Mouse (Mus musculus) C2C12 (cell line): ENCODE data around the gene Tbc1d17.

Source experiments
- CTCF ChIP-seq: IDR thresholded peaks from one replicate; pipeline ENCODE4 v1.5.1; 2011; ENCODE audit not compliant: control insufficient read depth, insufficient read depth, insufficient read length
- FOSL1 ChIP-seq: IDR thresholded peaks from one replicate; pipeline ENCODE4 v1.8.0; 2011; ENCODE audit warnings: mild to moderate bottlenecking, low read length; ENCODE audit not compliant: poor library complexity, insufficient read depth, severe bottlenecking
- MAX ChIP-seq: IDR thresholded peaks from one replicate; pipeline ENCODE4 v1.6.1; 2011; ENCODE audit warnings: mild to moderate bottlenecking, control low read depth
- MYOG ChIP-seq: IDR thresholded peaks from one replicate; pipeline ENCODE4 v1.6.1; 2011; ENCODE audit not compliant: control insufficient read depth, insufficient read length; ENCODE audit errors: extremely low read depth
- USF1 ChIP-seq: IDR thresholded peaks from one replicate; pipeline ENCODE4 v1.6.1; 2011; ENCODE audit warnings: low read depth, mild to moderate bottlenecking, control low read depth, moderate library complexity

GRCm38 (mm10) chr7:44824872-44825271 is 24.0 kb downstream of the Tbc1d17 start:
- peak; percentile 22 for TF ChIP-seq CTCF
- TF ChIP-seq MAX: no peak
- TF ChIP-seq USF1: no peak
- no peak for TF ChIP-seq MYOG
- TF ChIP-seq FOSL1: no peak
